Mouse (Mus musculus) retina, adult 2 months (tissue): ENCODE results near the gene Gm13285.
"Not testable (repeated sequence)": the region's sequence is repeated elsewhere in the genome, so short reads cannot be mapped to it uniquely, and the experiment has no call there.

Experiments
- DNase-seq: peaks from one replicate; pipeline ENCODE4 v3.0.0-alpha.2; 2012; ENCODE audit warnings: low read depth, low spot score

The Gm13285 gene

DNA sequence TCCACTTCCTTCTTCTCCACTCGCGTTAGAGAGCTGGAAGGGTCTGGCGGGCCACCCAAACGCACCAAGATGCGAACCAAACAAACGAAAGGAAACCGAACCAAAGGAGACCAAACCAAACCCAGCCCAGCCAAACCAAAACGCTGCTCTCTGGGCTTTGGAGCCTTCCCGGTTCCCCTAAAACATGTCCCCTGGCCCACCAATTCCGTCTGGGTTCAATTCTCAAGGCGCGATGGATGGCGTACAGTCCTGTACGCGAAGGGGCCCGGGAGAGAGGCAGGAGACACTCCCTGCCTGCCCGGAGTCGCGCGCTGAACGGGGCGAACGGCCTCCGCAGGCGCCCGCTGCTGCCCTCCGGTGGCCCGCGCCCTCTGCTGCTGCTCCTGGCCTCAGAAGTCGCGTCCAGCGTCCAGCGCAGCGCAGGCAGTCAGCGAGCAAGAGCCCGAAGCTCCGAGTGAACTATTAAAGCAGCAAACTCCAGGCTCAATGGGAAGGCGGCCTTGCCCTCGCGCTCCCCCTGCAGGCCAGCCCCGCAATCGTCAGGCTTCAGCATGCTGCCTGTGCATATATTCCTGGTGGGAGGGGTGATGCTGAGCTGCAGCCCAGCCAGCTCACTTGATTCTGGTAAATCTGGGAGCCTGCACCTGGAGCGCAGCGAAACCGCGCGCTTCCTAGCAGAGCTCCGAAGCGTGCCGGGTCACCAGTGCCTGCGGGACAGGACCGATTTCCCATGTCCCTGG is 5.4 kb upstream of the Gm13285 start, which contains the start of gene Gm13275:
Gm13275 (plus strand) TSS at position 552 of the 740 bp plus-strand sequence.
- not testable (repeated sequence) for DNase-seq

DNA sequence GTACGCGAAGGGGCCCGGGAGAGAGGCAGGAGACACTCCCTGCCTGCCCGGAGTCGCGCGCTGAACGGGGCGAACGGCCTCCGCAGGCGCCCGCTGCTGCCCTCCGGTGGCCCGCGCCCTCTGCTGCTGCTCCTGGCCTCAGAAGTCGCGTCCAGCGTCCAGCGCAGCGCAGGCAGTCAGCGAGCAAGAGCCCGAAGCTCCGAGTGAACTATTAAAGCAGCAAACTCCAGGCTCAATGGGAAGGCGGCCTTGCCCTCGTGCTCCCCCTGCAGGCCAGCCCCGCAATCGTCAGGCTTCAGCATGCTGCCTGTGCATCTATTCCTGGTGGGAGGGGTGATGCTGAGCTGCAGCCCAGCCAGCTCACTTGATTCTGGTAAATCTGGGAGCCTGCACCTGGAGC is 2.4 kb upstream of the Gm13285 start, which contains the start of gene Gm13279:
Gm13279 (plus strand) TSS at position 301 of the 400 bp plus-strand sequence.
- not testable (repeated sequence) for DNase-seq

DNA sequence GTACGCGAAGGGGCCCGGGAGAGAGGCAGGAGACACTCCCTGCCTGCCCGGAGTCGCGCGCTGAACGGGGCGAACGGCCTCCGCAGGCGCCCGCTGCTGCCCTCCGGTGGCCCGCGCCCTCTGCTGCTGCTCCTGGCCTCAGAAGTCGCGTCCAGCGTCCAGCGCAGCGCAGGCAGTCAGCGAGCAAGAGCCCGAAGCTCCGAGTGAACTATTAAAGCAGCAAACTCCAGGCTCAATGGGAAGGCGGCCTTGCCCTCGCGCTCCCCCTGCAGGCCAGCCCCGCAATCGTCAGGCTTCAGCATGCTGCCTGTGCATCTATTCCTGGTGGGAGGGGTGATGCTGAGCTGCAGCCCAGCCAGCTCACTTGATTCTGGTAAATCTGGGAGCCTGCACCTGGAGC is 3.5 kb downstream of the Gm13285 start, which contains the start of gene Gm13287:
Gm13287 (plus strand) TSS at position 301 of the 400 bp plus-strand sequence.
- DNase-seq: not testable (repeated sequence)

DNA sequence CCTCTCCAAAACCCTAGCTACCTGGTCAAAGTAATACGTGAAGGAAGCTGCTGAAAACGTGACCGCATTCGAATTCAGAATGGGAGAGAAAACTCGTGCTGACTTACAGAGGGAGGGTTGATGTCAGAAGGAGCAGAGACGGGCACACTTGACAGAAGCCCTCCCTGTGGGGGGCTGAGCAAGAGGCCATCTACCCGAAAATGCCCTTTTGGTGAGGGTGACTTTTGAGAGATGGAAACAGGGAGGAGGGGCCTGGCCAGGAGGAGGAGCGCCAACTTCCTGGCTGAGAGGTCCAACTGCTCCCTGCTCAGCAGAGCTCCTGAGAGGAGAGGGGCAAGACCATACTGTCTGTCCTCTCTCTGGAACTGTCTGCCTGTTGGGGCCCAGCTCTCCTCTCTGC is 5.8 kb downstream of the Gm13285 start, which contains the start of gene Gm13288:
Gm13288 (plus strand) TSS at position 301 of the 400 bp plus-strand sequence.
- not testable (repeated sequence) for DNase-seq

DNA sequence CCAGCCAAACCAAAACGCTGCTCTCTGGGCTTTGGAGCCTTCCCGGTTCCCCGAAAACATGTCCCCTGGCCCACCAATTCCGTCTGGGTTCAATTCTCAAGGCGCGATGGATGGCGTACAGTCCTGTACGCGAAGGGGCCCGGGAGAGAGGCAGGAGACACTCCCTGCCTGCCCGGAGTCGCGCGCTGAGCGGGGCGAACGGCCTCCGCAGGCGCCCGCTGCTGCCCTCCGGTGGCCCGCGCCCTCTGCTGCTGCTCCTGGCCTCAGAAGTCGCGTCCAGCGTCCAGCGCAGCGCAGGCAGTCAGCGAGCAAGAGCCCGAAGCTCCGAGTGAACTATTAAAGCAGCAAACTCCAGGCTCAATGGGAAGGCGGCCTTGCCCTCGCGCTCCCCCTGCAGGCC is 6.3 kb downstream of the Gm13285 start:
- not testable (repeated sequence) for DNase-seq

DNA sequence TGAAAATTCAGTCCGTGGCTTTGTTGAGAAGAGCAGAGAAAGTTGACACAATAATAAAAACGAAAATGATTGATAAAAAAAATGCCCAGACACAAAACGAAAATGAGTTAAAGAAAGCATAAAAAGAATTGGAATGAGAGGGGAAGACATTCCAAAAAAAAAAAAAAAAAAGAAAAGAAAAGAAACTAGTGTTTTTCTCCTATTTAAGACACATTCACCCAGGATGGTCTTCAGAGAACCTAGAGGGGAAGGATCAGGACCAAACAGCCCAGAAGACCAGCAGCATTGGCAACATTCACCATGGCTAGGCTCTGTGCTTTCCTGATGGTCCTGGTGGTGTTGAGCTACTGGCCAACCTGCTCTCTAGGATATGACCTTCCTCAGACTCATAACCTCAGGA is 16.5 kb downstream of the Gm13285 start, which contains the start of gene Ifna7:
Ifna7 (plus strand) TSS at position 301 of the 400 bp plus-strand sequence.
- no peak for DNase-seq

DNA sequence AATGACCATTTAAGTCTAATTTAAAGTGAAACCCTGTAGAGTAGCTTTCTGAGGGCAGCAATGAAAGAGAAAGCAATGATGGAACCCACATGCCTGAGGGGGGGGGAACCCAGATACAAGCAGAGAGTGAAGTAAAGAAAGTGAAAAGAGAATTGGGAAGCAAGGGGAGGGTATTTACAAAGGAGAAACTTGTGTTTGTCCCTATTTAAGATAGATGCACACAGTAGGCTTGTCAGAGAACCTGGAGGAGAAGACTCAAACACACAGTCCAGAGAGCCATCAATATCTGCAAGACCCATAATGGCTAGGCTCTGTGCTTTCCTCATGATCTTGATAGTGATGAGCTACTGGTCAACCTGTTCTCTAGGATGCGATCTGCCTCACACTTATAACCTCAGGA is 20.2 kb downstream of the Gm13285 start, which contains the start of gene Ifna11:
Ifna11 (plus strand) TSS at position 301 of the 400 bp plus-strand sequence.
- no peak for DNase-seq

DNA sequence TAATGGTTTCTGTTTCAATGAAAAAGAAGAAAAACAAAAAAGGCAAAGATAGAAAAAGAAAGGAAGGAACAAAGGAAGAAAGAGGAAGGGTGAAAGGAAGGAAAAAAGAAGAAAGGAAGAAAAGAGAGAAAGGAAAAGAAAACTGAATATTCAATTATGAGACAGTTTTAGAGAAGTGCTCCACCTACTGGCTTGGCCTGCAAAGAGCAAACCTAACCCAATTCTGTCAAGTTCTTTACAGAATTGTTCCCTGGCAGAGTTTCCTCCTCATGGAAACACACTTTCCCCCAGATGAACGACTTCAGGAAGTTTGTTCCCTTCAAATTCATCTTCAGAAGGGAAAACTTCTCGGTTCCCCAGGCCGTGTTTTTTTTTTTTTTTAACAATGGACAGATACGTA is 23.5 kb downstream of the Gm13285 start:
- DNase-seq: no peak

DNA sequence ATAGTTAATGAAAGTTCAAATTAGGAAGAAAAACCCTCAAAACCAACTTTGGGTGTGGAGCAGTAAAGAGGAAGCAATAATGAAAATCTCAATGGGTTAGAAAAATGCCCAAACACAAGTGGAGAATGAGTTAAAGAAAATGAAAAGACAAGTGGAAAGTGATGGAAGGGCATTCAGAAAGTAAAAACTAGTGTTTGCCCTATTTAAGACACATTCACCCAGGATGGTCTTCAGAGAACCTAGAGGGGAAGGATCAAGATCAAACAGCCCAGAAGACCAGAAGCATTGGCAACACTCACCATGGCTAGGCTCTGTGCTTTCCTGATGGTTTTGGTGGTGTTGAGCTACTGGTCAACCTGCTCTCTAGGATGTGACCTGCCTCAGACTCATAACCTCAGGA is 27.7 kb downstream of the Gm13285 start, which contains the start of gene Ifna6:
Ifna6 (plus strand) TSS at position 301 of the 400 bp plus-strand sequence.
- not testable (repeated sequence) for DNase-seq

DNA sequence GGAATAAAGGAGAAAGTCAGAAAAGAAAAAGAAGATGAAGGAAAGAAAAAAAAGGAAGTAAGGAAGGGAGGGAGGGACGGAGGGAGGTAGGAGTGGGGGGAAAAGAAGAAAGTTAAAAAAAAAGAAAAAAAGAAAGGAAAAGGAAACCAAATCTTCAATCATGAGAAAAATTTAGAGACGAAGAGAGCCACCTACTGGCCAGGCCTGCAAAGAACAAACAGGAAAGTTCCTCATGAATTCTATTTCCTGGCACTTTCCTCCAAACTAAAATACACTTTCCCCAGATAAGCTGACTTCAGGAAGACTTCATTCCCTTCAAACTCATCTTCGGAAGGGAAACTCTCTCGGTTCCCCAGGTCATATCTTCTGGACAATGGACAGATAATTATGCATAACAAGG is 31.1 kb downstream of the Gm13285 start:
- no peak for DNase-seq

DNA sequence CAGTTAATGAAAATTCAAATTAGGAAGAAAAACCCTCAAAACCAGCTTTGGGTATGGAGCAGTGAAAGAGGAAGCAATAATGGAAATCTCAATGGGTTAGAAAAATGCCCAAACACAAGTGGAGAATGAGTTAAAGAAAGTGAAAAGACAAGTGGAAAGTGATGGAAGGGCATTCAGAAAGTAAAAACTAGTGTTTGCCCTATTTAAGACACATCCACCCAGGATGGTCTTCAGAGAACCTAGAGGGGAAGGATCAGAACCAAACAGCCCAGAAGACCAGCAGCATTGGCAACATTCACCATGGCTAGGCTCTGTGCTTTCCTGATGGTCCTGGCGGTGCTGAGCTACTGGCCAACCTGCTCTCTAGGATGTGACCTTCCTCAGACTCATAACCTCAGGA is 35.8 kb downstream of the Gm13285 start, which contains the start of gene Ifna5:
Ifna5 (plus strand) TSS at position 301 of the 400 bp plus-strand sequence.
- DNase-seq: not testable (repeated sequence)

DNA sequence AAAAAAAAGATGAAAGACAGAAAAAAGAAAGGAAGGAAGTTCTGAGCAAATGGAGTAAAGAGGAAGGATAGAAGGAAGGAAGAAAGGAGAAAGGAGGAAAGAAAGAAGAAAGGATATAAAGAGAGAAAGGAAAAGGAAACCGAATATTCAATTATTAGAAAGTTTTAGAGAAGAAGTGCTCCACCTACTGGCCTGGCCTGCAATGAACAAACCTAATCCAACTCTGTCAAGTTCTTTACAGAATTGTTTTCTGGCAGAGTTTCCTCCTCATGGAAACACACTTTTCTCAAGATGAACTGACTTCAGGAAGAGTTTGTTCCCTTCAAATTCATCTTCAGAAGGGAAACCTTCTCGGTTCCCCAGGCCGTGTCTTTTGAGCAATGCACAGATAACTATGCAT is 39.4 kb downstream of the Gm13285 start:
- no peak for DNase-seq

DNA sequence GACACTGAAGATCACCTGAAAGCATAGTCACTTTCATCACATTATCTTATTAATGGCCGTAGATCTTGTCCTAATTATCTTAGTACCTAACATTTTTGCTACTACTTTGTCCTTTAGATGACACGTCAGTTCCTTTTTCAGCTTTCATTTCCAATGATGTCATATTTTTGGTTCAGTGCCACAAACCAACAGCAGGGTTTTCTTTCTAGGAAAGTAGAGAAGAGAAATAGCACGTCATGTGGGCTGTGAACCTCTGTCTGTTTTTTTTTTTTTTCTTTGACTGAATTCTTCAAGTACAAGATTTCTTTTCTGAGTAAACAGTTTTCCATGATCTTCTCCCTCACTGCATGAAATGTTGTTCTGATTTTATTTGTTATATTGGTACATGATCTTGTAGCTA is 40.6 kb downstream of the Gm13285 start:
- DNase-seq: no peak

DNA sequence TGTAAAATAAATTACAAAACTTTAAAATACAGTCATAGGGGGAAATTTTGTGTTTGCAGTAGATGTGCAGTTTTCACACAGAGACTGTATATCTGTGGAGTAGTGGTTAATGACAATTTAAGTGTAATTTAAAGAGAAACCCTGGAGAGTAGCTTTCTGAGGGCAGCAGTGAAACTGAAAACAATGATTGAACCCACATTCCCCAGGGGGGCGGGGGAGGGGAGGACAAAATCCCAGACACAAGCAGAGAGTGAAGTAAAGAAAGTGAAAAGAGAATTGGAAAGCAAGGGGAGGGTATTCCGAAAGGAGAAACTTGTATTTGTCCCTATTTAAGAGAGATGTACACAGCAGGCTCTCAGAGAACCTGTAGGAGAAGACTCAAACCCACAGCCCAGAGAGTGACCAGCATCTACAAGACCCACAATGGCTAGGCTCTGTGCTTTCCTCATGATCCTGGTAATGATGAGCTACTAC is 42.0 kb downstream of the Gm13285 start, which contains the start of gene Ifna4:
Ifna4 (plus strand) TSS at position 424 of the 474 bp plus-strand sequence.
- DNase-seq: no peak

DNA sequence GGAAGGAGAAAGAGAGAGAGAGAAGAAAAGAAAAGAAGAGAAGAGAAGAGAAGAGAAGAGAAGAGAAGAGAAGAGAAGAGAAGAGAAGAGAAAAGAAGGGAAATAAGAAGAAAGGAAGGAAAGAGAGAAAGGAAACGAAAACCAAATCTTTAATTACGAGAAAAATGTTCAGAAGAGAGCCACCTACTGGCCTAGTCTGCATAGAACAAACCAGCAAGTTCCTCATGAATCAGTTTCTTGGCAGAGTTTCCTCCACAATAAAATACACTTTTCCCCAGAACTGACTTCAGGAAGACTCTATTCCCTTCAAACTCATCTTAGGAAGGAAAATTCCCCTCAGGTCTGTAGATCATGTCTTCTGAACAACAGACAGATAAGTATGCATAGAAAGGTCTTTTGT is 45.9 kb downstream of the Gm13285 start:
- DNase-seq: no peak

DNA sequence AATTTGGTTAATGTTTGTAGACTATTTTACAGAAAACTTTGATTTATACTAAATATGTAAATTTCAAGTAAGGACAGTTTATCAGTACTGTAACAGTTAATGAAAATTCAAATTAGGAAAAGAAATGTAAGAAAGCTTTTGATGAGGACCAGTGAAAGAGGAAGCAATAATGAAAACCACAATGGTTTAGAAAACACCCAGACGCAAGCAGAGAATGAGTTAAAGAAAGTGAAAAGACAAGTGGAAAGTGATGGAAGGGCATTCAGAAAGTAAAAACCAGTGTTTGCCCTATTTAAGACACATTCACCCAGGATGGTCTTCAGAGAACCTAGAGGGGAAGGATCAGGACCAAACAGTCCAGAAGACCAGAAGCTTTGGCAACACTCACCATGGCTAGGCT is 50.2 kb downstream of the Gm13285 start, which contains the start of gene Ifna1:
Ifna1 (plus strand) TSS at position 390 of the 400 bp plus-strand sequence.
- DNase-seq: no peak
